Mouse (Mus musculus) lung, embryonic 15.5 days (tissue): Measurements from ENCODE around the gene Cuzd1. TPM values are rescaled to one million over a fixed set of nuclear protein-coding genes. Genes with fewer than 3 reads are reported as not detected.

ENCODE experiments used
- polyA plus RNA-seq: library from polyadenylated mRNA; unstranded; fragments of >200 nt; fragmentation: Nextera tagmentation; extraction: Ambion mirVana; gene quantifications from 2 replicates; pipeline ENCODE4 v1.2.1, GENCODE M21; 2015

The Cuzd1 gene
- polyA plus RNA-seq, 1 experiment from 2014 or later: 0.06 TPM

Other genes with a start within 250 kb of the Cuzd1 start
- not detected in 2 replicates for gene 4933402N03Rik, start 176.0 kb downstream of the Cuzd1 start, polyA plus RNA-seq
- gene 5430419D17Rik, start 147.9 kb downstream of the Cuzd1 start, polyA plus RNA-seq: not detected in 2 replicates
- not detected in 2 replicates for gene Fam24b, start 7.2 kb upstream of the Cuzd1 start, polyA plus RNA-seq
- not detected in 2 replicates for gene Fam24a, start 11.6 kb upstream of the Cuzd1 start, polyA plus RNA-seq
- 18.4 and 22.2 TPM in 2 replicates for gene 2310057M21Rik, start 40.5 kb upstream of the Cuzd1 start, polyA plus RNA-seq
- gene Pstk, start 48.8 kb upstream of the Cuzd1 start, polyA plus RNA-seq: 64.3 and 64.8 TPM in 2 replicates
- 13.1 and 13.2 TPM in 2 replicates for gene Ikzf5, start 88.2 kb upstream of the Cuzd1 start, polyA plus RNA-seq
- 183 and 192 TPM in 2 replicates for gene Acadsb, start 88.3 kb upstream of the Cuzd1 start, polyA plus RNA-seq
- gene Hmx3, start 220.6 kb upstream of the Cuzd1 start, polyA plus RNA-seq: not detected in 2 replicates
- gene Hmx2, start 226.5 kb upstream of the Cuzd1 start, polyA plus RNA-seq: not detected in 2 replicates
- 263 and 268 TPM in 2 replicates for gene Bub3, start 237.9 kb upstream of the Cuzd1 start, polyA plus RNA-seq